Mouse (Mus musculus) granulocyte monocyte progenitor cell, adult 5-6 weeks (primary cell): ENCODE results near the gene Rptor. TPM values are rescaled to one million over a fixed set of nuclear protein-coding genes. Genes with fewer than 3 reads are reported as not detected.

Experiments
- ATAC-seq: replicated peaks from 2 replicates; pipeline ENCODE4 v1.8.0; 2016; ENCODE audit warnings: mild to moderate bottlenecking, moderate TSS enrichment, inconsistent platforms; ENCODE audit not compliant: poor library complexity, severe bottlenecking
- total RNA-seq, 2 experiments: library from RNA; stranded (forward) in 1 of 2; stranded (reverse) in 1 of 2; fragments of 200-712, 200-1000 nt in 1 of 2; fragments of >200 nt in 1 of 2; fragmentation: Nextera tagmentation in 1 of 2; gene quantifications; 2 replicates each; pipeline ENCODE4 v1.2.3; 2014 to 2017

Rptor gene
- total RNA-seq, 2 experiments from 2014 or later, result 20.9 to 33.0 TPM

- no peak for ATAC-seq
Observed at GRCm38 (mm10) chr11:119724709-119725108, 122.0 kb downstream of the Rptor start.

GRCm38 (mm10) chr11:119731382-119731781 lies 128.7 kb downstream of the Rptor start:
- no peak for ATAC-seq

- no peak for ATAC-seq
Observed at GRCm38 (mm10) chr11:119732362-119732761, 129.7 kb downstream of the Rptor start.

GRCm38 (mm10) chr11:119732961-119733656 lies 130.4 kb downstream of the Rptor start:
- no peak for ATAC-seq

GRCm38 (mm10) chr11:119733657-119733990 lies 130.9 kb downstream of the Rptor start:
- ATAC-seq, result no peak

- ATAC-seq, result no peak
Observed at GRCm38 (mm10) chr11:119735152-119735551, 132.4 kb downstream of the Rptor start.

- ATAC-seq, result no peak
Observed at GRCm38 (mm10) chr11:119738990-119739846, 136.5 kb downstream of the Rptor start.

GRCm38 (mm10) chr11:119741401-119741800 lies 138.7 kb downstream of the Rptor start:
- no peak for ATAC-seq

GRCm38 (mm10) chr11:119744436-119744835 lies 141.7 kb downstream of the Rptor start:
- ATAC-seq, result no peak

GRCm38 (mm10) chr11:119745333-119745732 lies 142.6 kb downstream of the Rptor start:
- ATAC-seq, result no peak

GRCm38 (mm10) chr11:119754459-119754858 lies 151.8 kb downstream of the Rptor start:
- ATAC-seq, result no peak

- ATAC-seq, result no peak
Observed at GRCm38 (mm10) chr11:119758214-119758613, 155.5 kb downstream of the Rptor start.

GRCm38 (mm10) chr11:119758705-119759327 lies 156.1 kb downstream of the Rptor start:
- ATAC-seq, result no peak

- no peak for ATAC-seq
Observed at GRCm38 (mm10) chr11:119762911-119763310, 160.2 kb downstream of the Rptor start.

GRCm38 (mm10) chr11:119766023-119766422 lies 163.3 kb downstream of the Rptor start:
- no peak for ATAC-seq

- ATAC-seq, result no peak
Observed at GRCm38 (mm10) chr11:119766782-119767459, 164.2 kb downstream of the Rptor start.

GRCm38 (mm10) chr11:119767525-119767924 lies 164.8 kb downstream of the Rptor start:
- no peak for ATAC-seq

- no peak for ATAC-seq
Observed at GRCm38 (mm10) chr11:119768511-119768910, 165.8 kb downstream of the Rptor start.

- ATAC-seq, result no peak
Observed at GRCm38 (mm10) chr11:119769666-119770065, 167.0 kb downstream of the Rptor start.

- no peak for ATAC-seq
Observed at GRCm38 (mm10) chr11:119770985-119771384, 168.3 kb downstream of the Rptor start.

- no peak for ATAC-seq
Observed at GRCm38 (mm10) chr11:119772896-119773295, 170.2 kb downstream of the Rptor start.
